Mouse (Mus musculus): ENCODE results near the gene Wnt11. TPM values are rescaled to one million over a fixed set of nuclear protein-coding genes. Genes with fewer than 3 reads are reported as not detected.

Gene Wnt11
- polyA plus RNA-seq, 1 experiment from 2014 or later: 3.6 TPM

GRCm38 (mm10) chr7:98850388-98850787 is 15.5 kb downstream of the Wnt11 start:
- H3K27ac ChIP-seq (ENCODE audit: low read depth): peak overlapping the region; percentile 54; the same call in 1 of the 2 replicates

DNA sequence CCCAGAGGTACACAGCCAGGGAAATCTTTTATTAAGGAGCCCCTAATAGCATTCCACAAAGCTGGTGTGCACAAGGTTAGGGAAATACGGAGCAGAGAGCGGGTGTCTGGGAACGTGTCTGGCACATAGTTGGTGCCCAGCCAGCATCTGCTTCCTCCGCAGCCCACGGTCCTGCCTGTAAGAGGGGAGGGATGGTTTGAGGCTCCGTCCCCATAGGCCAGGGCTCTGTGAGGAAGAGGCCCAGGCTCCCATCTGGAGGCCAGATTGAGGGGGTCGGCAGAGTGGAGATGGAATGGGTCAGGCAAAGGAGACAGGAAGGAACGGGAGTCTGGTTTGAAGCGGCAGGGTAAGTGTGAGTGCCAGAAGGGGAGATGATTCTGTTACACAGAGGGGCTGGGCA is 16.3 kb downstream of the Wnt11 start:
- Histone ChIP-seq H3K9ac (ENCODE audit: low read length) (no peak overlapping the region), H3K4me1 (replicated peaks; ENCODE audit: control insufficient read depth, insufficient read depth, low read length) (peaks cover 23% of the 10 kb centered on the region), H3K36me3 (ENCODE audit: control insufficient read depth, insufficient read depth, low read length) (no peaks in the 10 kb centered on the region), H3K9me3 (ENCODE audit: control insufficient read depth, low read length) (no peaks in the 10 kb centered on the region), H3K27ac (ENCODE audit: low read depth) (peak overlapping the region; percentile 54; the same call in 1 of the 2 replicates), H3K4me2 (ENCODE audit: low read length) (peak overlapping the region; percentile 12; the same call in 1 of the 2 replicates), H3K4me3 (ENCODE audit: low read depth, low read length) (no peak overlapping the region), H3K27me3 (replicated peaks; ENCODE audit: control insufficient read depth, insufficient read depth, low read length) (no peaks in the 10 kb centered on the region)
- ATAC-seq (replicated peaks; ENCODE audit: low FRiP score, low TSS enrichment, low read depth) (peak; percentile 68), DNase-seq (ENCODE audit: low spot score) (no peak)
- WGBS: 27% methylated on average over 9 of the region's 9 CpGs

More at GRCm38 (mm10) chr7:98850388-98850787, 15.5 kb downstream of the Wnt11 start:
- Histone ChIP-seq H3K4me2 (ENCODE audit: low read length) (no peak overlapping the region), H3K9me3 (ENCODE audit: control insufficient read depth, low read length) (no peaks in the 10 kb centered on the region), H3K4me3 (ENCODE audit: low read depth, low read length) (no peak overlapping the region), H3K9ac (ENCODE audit: low read length) (no peak overlapping the region), H3K4me1 (replicated peaks; ENCODE audit: control insufficient read depth, insufficient read depth, low read length) (peaks cover 23% of the 10 kb centered on the region), H3K36me3 (ENCODE audit: control insufficient read depth, insufficient read depth, low read length) (no peaks in the 10 kb centered on the region), H3K27me3 (replicated peaks; ENCODE audit: control insufficient read depth, insufficient read depth, low read length) (no peaks in the 10 kb centered on the region)
- WGBS: 83% methylated on average over 5 of the region's 5 CpGs
- ATAC-seq (replicated peaks; ENCODE audit: low FRiP score, low TSS enrichment, low read depth) (no peak), DNase-seq (ENCODE audit: low spot score) (no peak)

GRCm38 (mm10) chr7:98852950-98853650 is 18.2 kb downstream of the Wnt11 start:
- Histone ChIP-seq H3K27ac (ENCODE audit: low read depth) (no peak overlapping the region), H3K4me1 (replicated peaks; ENCODE audit: control insufficient read depth, insufficient read depth, low read length) (peaks cover 23% of the 10 kb centered on the region), H3K4me2 (ENCODE audit: low read length) (no peak overlapping the region), H3K36me3 (ENCODE audit: control insufficient read depth, insufficient read depth, low read length) (no peaks in the 10 kb centered on the region), H3K4me3 (ENCODE audit: low read depth, low read length) (no peak overlapping the region), H3K27me3 (replicated peaks; ENCODE audit: control insufficient read depth, insufficient read depth, low read length) (no peaks in the 10 kb centered on the region), H3K9me3 (ENCODE audit: control insufficient read depth, low read length) (no peaks in the 10 kb centered on the region), H3K9ac (ENCODE audit: low read length) (no peak overlapping the region)
- 87% methylated on average over 18 of the region's 18 CpGs for WGBS
- DNase-seq (ENCODE audit: low spot score): no peak
- no peak for ATAC-seq (replicated peaks; ENCODE audit: low FRiP score, low TSS enrichment, low read depth)

- Histone ChIP-seq H3K36me3 (ENCODE audit: control insufficient read depth, insufficient read depth, low read length) (no peaks in the 10 kb centered on the region), H3K4me1 (replicated peaks; ENCODE audit: control insufficient read depth, insufficient read depth, low read length) (peaks cover 20% of the 10 kb centered on the region), H3K27ac (ENCODE audit: low read depth) (no peak overlapping the region), H3K4me2 (ENCODE audit: low read length) (no peak overlapping the region), H3K4me3 (ENCODE audit: low read depth, low read length) (no peak overlapping the region), H3K9ac (ENCODE audit: low read length) (no peak overlapping the region), H3K9me3 (ENCODE audit: control insufficient read depth, low read length) (no peaks in the 10 kb centered on the region), H3K27me3 (replicated peaks; ENCODE audit: control insufficient read depth, insufficient read depth, low read length) (no peaks in the 10 kb centered on the region)
- no peak for DNase-seq (ENCODE audit: low spot score)
- WGBS: 93% methylated on average over 6 of the region's 6 CpGs
- no peak for ATAC-seq (replicated peaks; ENCODE audit: low FRiP score, low TSS enrichment, low read depth)
These were observed 18.9 kb downstream of the Wnt11 start for GRCm38 (mm10) chr7:98853806-98854205.

DNA sequence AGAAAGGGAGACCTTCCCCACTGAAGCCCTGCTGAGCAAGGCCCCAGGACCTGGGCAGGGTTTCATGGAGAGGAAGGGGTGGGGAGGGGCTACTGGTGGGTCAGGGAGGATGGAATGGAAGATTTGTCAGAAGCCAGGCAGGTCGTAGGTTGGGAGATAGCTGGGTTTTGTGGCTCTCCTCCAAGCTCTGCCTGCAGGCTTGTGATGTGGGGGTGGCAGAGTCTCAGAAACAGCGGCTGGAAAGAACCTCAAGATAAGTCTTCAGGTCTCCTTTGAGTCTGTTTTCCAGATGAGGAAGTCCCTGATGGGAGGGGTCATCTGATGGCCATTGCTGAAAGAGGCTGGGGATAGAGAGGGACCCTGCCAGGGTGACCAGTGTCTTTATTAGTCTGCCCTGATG is 20.5 kb downstream of the Wnt11 start:
- H3K9ac ChIP-seq (ENCODE audit: low read length): no peak overlapping the region
- H3K27me3 ChIP-seq (replicated peaks; ENCODE audit: control insufficient read depth, insufficient read depth, low read length): no peaks in the 10 kb centered on the region
- no peak for ATAC-seq (replicated peaks; ENCODE audit: low FRiP score, low TSS enrichment, low read depth)
- no peak overlapping the region for H3K4me2 ChIP-seq (ENCODE audit: low read length)
- peaks cover 13% of the 10 kb centered on the region; the same call in 1 of the 2 replicates for H3K4me1 ChIP-seq (replicated peaks; ENCODE audit: control insufficient read depth, insufficient read depth, low read length)
- H3K4me3 ChIP-seq (ENCODE audit: low read depth, low read length): no peak overlapping the region
- no peak overlapping the region for H3K27ac ChIP-seq (ENCODE audit: low read depth)
- no peak for DNase-seq (ENCODE audit: low spot score)
- H3K36me3 ChIP-seq (ENCODE audit: control insufficient read depth, insufficient read depth, low read length): no peaks in the 10 kb centered on the region
- no peaks in the 10 kb centered on the region for H3K9me3 ChIP-seq (ENCODE audit: control insufficient read depth, low read length)
- WGBS: 51% methylated on average over 2 of the region's 2 CpGs

GRCm38 (mm10) chr7:98856128-98856527 is 21.2 kb downstream of the Wnt11 start:
- H3K36me3 ChIP-seq (ENCODE audit: control insufficient read depth, insufficient read depth, low read length): no peaks in the 10 kb centered on the region
- 37% methylated on average over 3 of the region's 3 CpGs for WGBS
- no peaks in the 10 kb centered on the region for H3K9me3 ChIP-seq (ENCODE audit: control insufficient read depth, low read length)
- H3K27me3 ChIP-seq (replicated peaks; ENCODE audit: control insufficient read depth, insufficient read depth, low read length): no peaks in the 10 kb centered on the region
- H3K4me2 ChIP-seq (ENCODE audit: low read length): no peak overlapping the region
- no peak for ATAC-seq (replicated peaks; ENCODE audit: low FRiP score, low TSS enrichment, low read depth)
- DNase-seq (ENCODE audit: low spot score): no peak
- H3K27ac ChIP-seq (ENCODE audit: low read depth): no peak overlapping the region
- no peak overlapping the region for H3K9ac ChIP-seq (ENCODE audit: low read length)
- H3K4me1 ChIP-seq (replicated peaks; ENCODE audit: control insufficient read depth, insufficient read depth, low read length): peaks cover 14% of the 10 kb centered on the region; the same call in 1 of the 2 replicates
- no peak overlapping the region for H3K4me3 ChIP-seq (ENCODE audit: low read depth, low read length)

- no peaks in the 10 kb centered on the region for H3K36me3 ChIP-seq (ENCODE audit: control insufficient read depth, insufficient read depth, low read length)
- peaks cover 6% of the 10 kb centered on the region; the same call in 1 of the 2 replicates for H3K4me1 ChIP-seq (replicated peaks; ENCODE audit: control insufficient read depth, insufficient read depth, low read length)
- DNase-seq (ENCODE audit: low spot score): no peak
- no peak overlapping the region for H3K4me2 ChIP-seq (ENCODE audit: low read length)
- H3K27me3 ChIP-seq (replicated peaks; ENCODE audit: control insufficient read depth, insufficient read depth, low read length): no peaks in the 10 kb centered on the region
- no peaks in the 10 kb centered on the region for H3K9me3 ChIP-seq (ENCODE audit: control insufficient read depth, low read length)
- H3K9ac ChIP-seq (ENCODE audit: low read length): no peak overlapping the region
- H3K4me3 ChIP-seq (ENCODE audit: low read depth, low read length): no peak overlapping the region
- WGBS: 45% methylated on average over 3 of the region's 3 CpGs
- no peak for ATAC-seq (replicated peaks; ENCODE audit: low FRiP score, low TSS enrichment, low read depth)
- 0 out of 2 replicates have a peak overlapping the region, but pooled peaks have one; percentile 22 for H3K27ac ChIP-seq (ENCODE audit: low read depth)
These were observed 22.2 kb downstream of the Wnt11 start for GRCm38 (mm10) chr7:98857094-98857493.

DNA sequence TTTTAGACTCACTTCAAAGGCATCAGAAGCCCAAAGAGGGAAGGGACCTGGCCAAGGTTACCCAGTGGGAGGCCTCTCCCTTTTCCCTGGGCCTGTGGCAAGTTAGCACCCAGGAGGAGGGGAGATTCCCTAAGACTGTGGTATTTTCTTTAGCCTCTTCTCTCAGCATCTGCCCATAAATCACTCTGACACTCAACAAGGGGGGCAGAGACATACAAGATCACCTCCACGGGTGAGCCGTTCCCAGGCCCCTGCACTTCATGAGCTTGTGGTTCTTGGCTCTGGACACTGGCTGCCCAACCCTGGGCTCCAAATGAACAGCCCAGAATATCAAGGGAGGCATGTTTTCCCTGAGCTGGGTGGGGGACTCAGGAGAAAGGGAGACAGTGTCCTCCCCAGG is 26.1 kb downstream of the Wnt11 start:
- Histone ChIP-seq H3K9me3 (ENCODE audit: control insufficient read depth, low read length) (no peaks in the 10 kb centered on the region), H3K36me3 (ENCODE audit: control insufficient read depth, insufficient read depth, low read length) (no peaks in the 10 kb centered on the region), H3K4me1 (replicated peaks; ENCODE audit: control insufficient read depth, insufficient read depth, low read length) (peaks cover 5% of the 10 kb centered on the region; the same call in 1 of the 2 replicates), H3K4me3 (ENCODE audit: low read depth, low read length) (no peak overlapping the region), H3K27me3 (replicated peaks; ENCODE audit: control insufficient read depth, insufficient read depth, low read length) (no peaks in the 10 kb centered on the region), H3K4me2 (ENCODE audit: low read length) (no peak overlapping the region), H3K9ac (ENCODE audit: low read length) (no peak overlapping the region), H3K27ac (ENCODE audit: low read depth) (no peak overlapping the region)
- 24% methylated on average over 2 of the region's 2 CpGs for WGBS
- DNase-seq (ENCODE audit: low spot score) (no peak), ATAC-seq (replicated peaks; ENCODE audit: low FRiP score, low TSS enrichment, low read depth) (no peak)

DNA sequence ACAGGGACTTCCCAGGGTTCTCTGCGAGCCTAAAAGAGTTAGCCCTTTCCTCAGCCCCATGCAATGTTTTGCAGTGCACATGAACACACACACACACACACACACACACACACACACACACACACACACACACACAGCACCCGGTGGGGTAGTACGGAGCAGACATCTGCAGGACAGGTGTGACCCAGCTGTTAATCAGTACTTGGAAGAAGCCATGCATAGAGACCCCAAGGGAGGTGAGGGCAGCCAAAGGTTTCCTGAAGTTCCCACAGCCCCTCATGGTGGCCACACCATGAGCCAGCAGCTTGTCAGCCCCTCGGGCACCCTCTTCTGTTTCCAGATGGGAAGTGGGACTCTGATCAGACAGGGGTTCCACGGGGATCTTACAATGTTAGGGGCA is 28.1 kb downstream of the Wnt11 start:
- 75% methylated on average over 5 of the region's 5 CpGs for WGBS
- no peak for DNase-seq (ENCODE audit: low spot score)
- Histone ChIP-seq H3K9me3 (ENCODE audit: control insufficient read depth, low read length) (no peaks in the 10 kb centered on the region), H3K27ac (ENCODE audit: low read depth) (no peak overlapping the region), H3K4me3 (ENCODE audit: low read depth, low read length) (no peak overlapping the region), H3K36me3 (ENCODE audit: control insufficient read depth, insufficient read depth, low read length) (no peaks in the 10 kb centered on the region), H3K27me3 (replicated peaks; ENCODE audit: control insufficient read depth, insufficient read depth, low read length) (no peaks in the 10 kb centered on the region), H3K9ac (ENCODE audit: low read length) (no peak overlapping the region), H3K4me2 (ENCODE audit: low read length) (no peak overlapping the region), H3K4me1 (replicated peaks; ENCODE audit: control insufficient read depth, insufficient read depth, low read length) (peaks cover 20% of the 10 kb centered on the region)
- ATAC-seq (replicated peaks; ENCODE audit: low FRiP score, low TSS enrichment, low read depth): no peak
